Mouse (Mus musculus): ENCODE measurements around the gene Nhs. TPM values are rescaled to one million over a fixed set of nuclear protein-coding genes. Genes with fewer than 3 reads are reported as not detected.
A peak's percentile ranks its signal among the peaks of the same experiment; 100 is the strongest.

The Nhs gene
- polyA plus RNA-seq, 1 experiment from 2014 or later, result 4.6 TPM

- Histone ChIP-seq H3K4me3 (replicated peaks) (no peak overlapping the region), H3K9me3 (replicated peaks) (no peaks in the 10 kb centered on the region), H3K36me3 (no peaks in the 10 kb centered on the region), H3K27ac (replicated peaks) (peak overlapping the region; percentile 28), H3K9ac (replicated peaks) (no peak overlapping the region), H3K27me3 (replicated peaks) (peaks cover 43% of the 10 kb centered on the region), H3K4me2 (no peak overlapping the region), H3K4me1 (0 out of 2 replicates have a peak, but pooled peaks cover 6% of the 10 kb centered on the region)
- 31% methylated on average over 6 of the region's 6 CpGs for WGBS
- no peak for ATAC-seq (ENCODE audit: low FRiP score)
Measured at GRCm38 (mm10) chrX:161925973-161926682, 233.4 kb downstream of the Nhs start.

- Histone ChIP-seq H3K27me3 (replicated peaks) (peaks cover 41% of the 10 kb centered on the region), H3K9me3 (replicated peaks) (no peaks in the 10 kb centered on the region), H3K4me1 (0 out of 2 replicates have a peak, but pooled peaks cover 6% of the 10 kb centered on the region), H3K4me2 (no peak overlapping the region), H3K27ac (replicated peaks) (no peak overlapping the region), H3K9ac (replicated peaks) (no peak overlapping the region), H3K4me3 (replicated peaks) (no peak overlapping the region), H3K36me3 (no peaks in the 10 kb centered on the region)
- no peak for ATAC-seq (ENCODE audit: low FRiP score)
- WGBS, result 78% methylated on average over 2 of the region's 2 CpGs
Measured at GRCm38 (mm10) chrX:161922655-161923054, 236.9 kb downstream of the Nhs start.

GRCm38 (mm10) chrX:161921581-161921980 is 237.9 kb downstream of the Nhs start:
- 50% methylated on average over 1 of the region's 1 CpGs for WGBS
- no peak for ATAC-seq (ENCODE audit: low FRiP score)
- Histone ChIP-seq H3K27ac (replicated peaks) (no peak overlapping the region), H3K4me3 (replicated peaks) (no peak overlapping the region), H3K4me2 (no peak overlapping the region), H3K27me3 (replicated peaks) (peaks cover 41% of the 10 kb centered on the region), H3K9ac (replicated peaks) (no peak overlapping the region), H3K36me3 (no peaks in the 10 kb centered on the region), H3K4me1 (0 out of 2 replicates have a peak, but pooled peaks cover 6% of the 10 kb centered on the region), H3K9me3 (replicated peaks) (no peaks in the 10 kb centered on the region)

GRCm38 (mm10) chrX:161909963-161910362 is 249.6 kb downstream of the Nhs start:
- H3K27ac ChIP-seq (replicated peaks), result no peak overlapping the region
- H3K27me3 ChIP-seq (replicated peaks), result peaks cover 55% of the 10 kb centered on the region
- H3K4me3 ChIP-seq (replicated peaks), result no peak overlapping the region

GRCm38 (mm10) chrX:161908652-161909403 is 250.7 kb downstream of the Nhs start:
- WGBS, result 24% methylated on average over 48 of the region's 48 CpGs
- peak overlapping the region; percentile 51 for H3K4me3 ChIP-seq (replicated peaks)
- H3K9ac ChIP-seq (replicated peaks), result peak overlapping the region; percentile 61
- H3K9me3 ChIP-seq (replicated peaks), result no peaks in the 10 kb centered on the region
- peak overlapping the region; percentile 86 for H3K27ac ChIP-seq (replicated peaks)
- H3K36me3 ChIP-seq, result no peaks in the 10 kb centered on the region
- H3K4me1 ChIP-seq, result 0 out of 2 replicates have a peak, but pooled peaks cover 10% of the 10 kb centered on the region
- H3K27me3 ChIP-seq (replicated peaks), result peaks cover 49% of the 10 kb centered on the region
- ATAC-seq (ENCODE audit: low FRiP score), result peak; percentile 83
- peak overlapping the region; percentile 70 for H3K4me2 ChIP-seq

More at GRCm38 (mm10) chrX:161909963-161910362, 249.6 kb downstream of the Nhs start:
- Histone ChIP-seq H3K9ac (replicated peaks) (no peak overlapping the region), H3K9me3 (replicated peaks) (no peaks in the 10 kb centered on the region), H3K4me1 (0 out of 2 replicates have a peak, but pooled peaks cover 10% of the 10 kb centered on the region), H3K36me3 (no peaks in the 10 kb centered on the region), H3K4me2 (peak overlapping the region; percentile 70)
- 62% methylated on average over 4 of the region's 4 CpGs for WGBS
- ATAC-seq (ENCODE audit: low FRiP score), result no peak

GRCm38 (mm10) chrX:161907595-161908592 is 251.6 kb downstream of the Nhs start:
- H3K4me1 ChIP-seq, result 0 out of 2 replicates have a peak, but pooled peaks cover 10% of the 10 kb centered on the region
- no peaks in the 10 kb centered on the region for H3K9me3 ChIP-seq (replicated peaks)
- peak overlapping the region; percentile 51 for H3K4me3 ChIP-seq (replicated peaks)
- peak overlapping the region; percentile 86 for H3K27ac ChIP-seq (replicated peaks)
- WGBS, result 19% methylated on average over 53 of the region's 53 CpGs
- H3K27me3 ChIP-seq (replicated peaks), result peaks cover 46% of the 10 kb centered on the region
- peak; percentile 78 for ATAC-seq (ENCODE audit: low FRiP score)
- H3K9ac ChIP-seq (replicated peaks), result peak overlapping the region; percentile 61
- peak overlapping the region; percentile 70 for H3K4me2 ChIP-seq
- no peaks in the 10 kb centered on the region for H3K36me3 ChIP-seq

GRCm38 (mm10) chrX:161894442-161894841 is 265.1 kb downstream of the Nhs start:
- no peak for ATAC-seq (ENCODE audit: low FRiP score)
- 66% methylated on average over 2 of the region's 2 CpGs for WGBS
- H3K9me3 ChIP-seq (replicated peaks), result no peaks in the 10 kb centered on the region
- H3K4me3 ChIP-seq (replicated peaks), result no peak overlapping the region
- H3K27me3 ChIP-seq (replicated peaks), result peaks cover 16% of the 10 kb centered on the region; the same call in 1 of the 2 replicates
- no peaks in the 10 kb centered on the region for H3K36me3 ChIP-seq
- H3K27ac ChIP-seq (replicated peaks), result no peak overlapping the region
- H3K9ac ChIP-seq (replicated peaks), result no peak overlapping the region
- H3K4me1 ChIP-seq, result no peaks in the 10 kb centered on the region
- H3K4me2 ChIP-seq, result no peak overlapping the region

- Histone ChIP-seq H3K4me1 (no peaks in the 10 kb centered on the region), H3K27me3 (replicated peaks) (0 out of 2 replicates have a peak, but pooled peaks cover 4% of the 10 kb centered on the region), H3K9me3 (replicated peaks) (no peaks in the 10 kb centered on the region), H3K9ac (replicated peaks) (no peak overlapping the region), H3K27ac (replicated peaks) (no peak overlapping the region), H3K4me3 (replicated peaks) (no peak overlapping the region), H3K36me3 (no peaks in the 10 kb centered on the region), H3K4me2 (no peak overlapping the region)
- WGBS, result 83% methylated on average over 3 of the region's 3 CpGs
- ATAC-seq (ENCODE audit: low FRiP score), result no peak
Measured at GRCm38 (mm10) chrX:161883661-161884060, 275.9 kb downstream of the Nhs start.

GRCm38 (mm10) chrX:161877123-161877522 is 282.4 kb downstream of the Nhs start:
- 90% methylated on average over 1 of the region's 1 CpGs for WGBS

GRCm38 (mm10) chrX:161873511-161873910 is 286.0 kb downstream of the Nhs start:
- H3K4me1 ChIP-seq, result no peaks in the 10 kb centered on the region

More at GRCm38 (mm10) chrX:161877123-161877522, 282.4 kb downstream of the Nhs start:
- H3K4me1 ChIP-seq, result no peaks in the 10 kb centered on the region
- H3K9ac ChIP-seq (replicated peaks), result no peak overlapping the region
- H3K9me3 ChIP-seq (replicated peaks), result no peaks in the 10 kb centered on the region
- no peak overlapping the region for H3K4me2 ChIP-seq
- H3K27ac ChIP-seq (replicated peaks), result no peak overlapping the region
- H3K36me3 ChIP-seq, result no peaks in the 10 kb centered on the region
- H3K27me3 ChIP-seq (replicated peaks), result peaks cover 11% of the 10 kb centered on the region; the same call in 1 of the 2 replicates
- no peak for ATAC-seq (ENCODE audit: low FRiP score)
- H3K4me3 ChIP-seq (replicated peaks), result no peak overlapping the region

GRCm38 (mm10) chrX:161871306-161871705 is 288.2 kb downstream of the Nhs start:
- 94% methylated on average over 7 of the region's 7 CpGs for WGBS
- H3K4me2 ChIP-seq, result no peak overlapping the region
- peaks cover 17% of the 10 kb centered on the region; the same call in 1 of the 2 replicates for H3K27me3 ChIP-seq (replicated peaks)
- no peak overlapping the region for H3K27ac ChIP-seq (replicated peaks)
- no peaks in the 10 kb centered on the region for H3K4me1 ChIP-seq
- no peak overlapping the region for H3K4me3 ChIP-seq (replicated peaks)
- H3K9me3 ChIP-seq (replicated peaks), result no peaks in the 10 kb centered on the region
- ATAC-seq (ENCODE audit: low FRiP score), result no peak
- no peaks in the 10 kb centered on the region for H3K36me3 ChIP-seq
- H3K9ac ChIP-seq (replicated peaks), result no peak overlapping the region

More at GRCm38 (mm10) chrX:161873511-161873910, 286.0 kb downstream of the Nhs start:
- Histone ChIP-seq H3K9me3 (replicated peaks) (no peaks in the 10 kb centered on the region), H3K27ac (replicated peaks) (no peak overlapping the region), H3K36me3 (no peaks in the 10 kb centered on the region), H3K9ac (replicated peaks) (no peak overlapping the region), H3K27me3 (replicated peaks) (peaks cover 15% of the 10 kb centered on the region; the same call in 1 of the 2 replicates), H3K4me3 (replicated peaks) (no peak overlapping the region), H3K4me2 (no peak overlapping the region)
- no peak for ATAC-seq (ENCODE audit: low FRiP score)
